Mouse (Mus musculus) hindbrain, embryonic 14.5 days (tissue): Measurements from ENCODE around the gene Dxo. TPM values are rescaled to one million over a fixed set of nuclear protein-coding genes. Genes with fewer than 3 reads are reported as not detected.

Source experiments
- ATAC-seq: fragments of 200-750 bp; cut with Nextera tagmentation; 2 replicates; pipeline ENCODE4 v1.8.0; 2017; ENCODE audit warnings: moderate number of reproducible peaks, mild to moderate bottlenecking, moderate TSS enrichment, moderate library complexity; ENCODE audit not compliant: low FRiP score
- DNase-seq: peaks from one replicate; pipeline ENCODE4 v3.0.0-alpha.2; 2015; ENCODE audit warnings: low spot score
- H3K27ac ChIP-seq: fragments of 300-500 bp; sonication (generic); 2 replicates; pipeline ENCODE4 v1.5.1; 2014; ENCODE audit warnings: mild to moderate bottlenecking, moderate library complexity
- H3K27me3 ChIP-seq: fragments of 300-500 bp; sonication (generic); 2 replicates; pipeline ENCODE4 v1.6.1; 2014; ENCODE audit warnings: mild to moderate bottlenecking, low read length, mixed read lengths; ENCODE audit not compliant: control insufficient read depth, insufficient read depth
- H3K36me3 ChIP-seq: fragments of 300-500 bp; sonication (generic); replicated peaks from 2 replicates; pipeline ENCODE4 v1.6.1; 2014; ENCODE audit not compliant: control insufficient read depth, insufficient read depth
- H3K4me1 ChIP-seq: fragments of 300-500 bp; sonication (generic); replicated peaks from 2 replicates; pipeline ENCODE4 v1.6.1; 2014; ENCODE audit warnings: antibody characterized with exemption, low read length, mixed read lengths; ENCODE audit not compliant: control insufficient read depth, insufficient read depth
- H3K4me2 ChIP-seq: fragments of 300-500 bp; sonication (generic); replicated peaks from 2 replicates; pipeline ENCODE4 v1.6.1; 2014; ENCODE audit warnings: mild to moderate bottlenecking, moderate library complexity
- H3K4me3 ChIP-seq: fragments of 300-500 bp; sonication (generic); replicated peaks from 2 replicates; pipeline ENCODE4 v1.5.1; 2014; ENCODE audit warnings: mild to moderate bottlenecking, low read length
- H3K9ac ChIP-seq: fragments of 300-500 bp; sonication (generic); 2 replicates; pipeline ENCODE4 v1.6.1; 2014
- H3K9me3 ChIP-seq: fragments of 300-500 bp; sonication (generic); 2 replicates; pipeline ENCODE4 v1.6.1; 2016; ENCODE audit warnings: low read length; ENCODE audit not compliant: control insufficient read depth
- WGBS: fragments of 180-500 bp; shearing (Covaris S2); extraction: QIAGEN DNeasy Blood & Tissue Kit; methylation state at CpG from one replicate; pipeline ENCODE4 v1.1.7; 2014; 5-methylcytosine and 5-hydroxymethylcytosine counted together
- polyA plus RNA-seq: library from polyadenylated mRNA; unstranded; fragments of >200 nt; fragmentation: Nextera tagmentation; extraction: Ambion mirVana; gene quantifications from 2 replicates; pipeline ENCODE4 v1.2.1, GENCODE M21; 2014

Dxo gene
- polyA plus RNA-seq, 1 experiment from 2014 or later, result 54.4 TPM

DNA sequence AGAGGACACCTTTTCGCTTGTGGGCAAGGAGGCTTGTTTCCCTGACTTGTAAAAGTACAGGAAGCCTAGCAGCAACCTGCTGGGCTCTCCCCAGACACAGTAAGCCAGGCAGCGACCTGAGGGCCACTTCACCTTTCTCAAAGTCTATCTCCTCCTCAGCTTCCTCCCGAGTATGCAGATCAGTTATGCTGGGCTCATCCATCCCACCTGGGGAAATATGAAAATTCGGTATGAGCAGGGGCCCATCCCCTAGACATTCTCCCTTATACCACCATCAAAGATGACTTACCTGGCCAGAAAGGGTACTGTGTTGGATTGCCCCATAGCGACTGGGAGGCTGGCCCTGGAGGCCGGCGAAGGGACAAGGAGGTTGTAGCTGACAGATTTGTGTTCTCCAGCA is 10.8 kb downstream of the Dxo start:
- no peaks in the 10 kb centered on the region for H3K9me3 ChIP-seq
- peaks cover 62% of the 10 kb centered on the region for H3K36me3 ChIP-seq
- peaks cover 20% of the 10 kb centered on the region for H3K4me1 ChIP-seq
- H3K4me2 ChIP-seq, result no peak overlapping the region
- ATAC-seq, result no peak
- DNase-seq, result no peak
- H3K27me3 ChIP-seq, result no peaks in the 10 kb centered on the region
- H3K9ac ChIP-seq, result no peak overlapping the region
- 95% methylated on average over 7 of the region's 7 CpGs for WGBS
- no peak overlapping the region for H3K27ac ChIP-seq
- no peak overlapping the region for H3K4me3 ChIP-seq

DNA sequence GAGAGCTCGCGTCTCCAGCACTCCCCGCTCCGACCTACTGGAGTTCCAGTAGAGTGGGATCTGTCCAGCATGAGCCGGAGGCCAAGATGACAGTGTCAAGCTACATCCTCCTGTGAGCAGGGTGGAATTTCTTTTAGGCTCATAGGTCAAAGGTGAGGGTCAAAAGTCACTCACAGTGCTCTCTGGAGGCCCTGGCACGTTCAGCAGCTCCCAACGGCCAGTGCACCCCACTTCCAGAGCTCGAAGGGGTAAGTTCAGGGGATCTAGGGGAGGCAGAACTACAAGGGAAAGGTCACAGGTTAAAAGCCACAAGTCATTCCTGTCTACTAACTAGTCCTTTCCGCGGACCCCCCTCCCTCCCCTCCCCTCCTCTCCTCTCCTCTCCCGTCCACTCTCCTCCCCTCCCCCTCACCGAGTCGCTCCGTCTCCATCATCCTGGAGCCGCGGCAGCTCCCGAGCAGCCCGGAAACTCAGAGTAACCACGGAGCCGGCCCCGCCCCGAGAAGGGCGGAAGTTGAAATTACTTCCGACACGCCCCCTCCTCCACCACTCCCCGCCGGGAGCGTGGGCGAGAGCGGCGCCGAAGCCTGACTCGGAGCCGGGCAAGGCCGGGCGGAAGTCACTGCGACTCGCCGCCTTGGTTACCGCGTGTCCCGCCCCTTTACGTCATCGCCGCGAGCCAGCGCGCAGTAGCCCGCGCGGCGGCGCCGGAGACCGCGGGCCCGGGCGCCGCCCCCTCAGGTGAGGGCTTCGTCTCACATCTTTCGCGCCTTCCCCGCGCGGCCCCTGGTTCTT is 13.1 kb downstream of the Dxo start, which contains the start of the genes Skiv2l and Nelfe:
TSS of gene Skiv2l (minus strand) at position 489 of the 795 bp plus-strand sequence.
TSS of gene Nelfe (plus strand) at position 670 of the 795 bp plus-strand sequence.
- peaks cover 62% of the 10 kb centered on the region for H3K36me3 ChIP-seq
- ATAC-seq (peak; percentile 98), DNase-seq (peak; percentile 99)
- H3K9me3 ChIP-seq, result no peaks in the 10 kb centered on the region
- no peak within 1 kb of the TSS for H3K27ac ChIP-seq
- peak within 1 kb of the TSS; percentile 58 for H3K4me3 ChIP-seq
- peaks cover 20% of the 10 kb centered on the region for H3K4me1 ChIP-seq
- H3K9ac ChIP-seq, result peak within 1 kb of the TSS; percentile 77
- H3K4me2 ChIP-seq, result peak within 1 kb of the TSS; percentile 93
- no peaks in the 10 kb centered on the region for H3K27me3 ChIP-seq
- WGBS, result under 1% methylated on average over 65 of the region's 65 CpGs

DNA sequence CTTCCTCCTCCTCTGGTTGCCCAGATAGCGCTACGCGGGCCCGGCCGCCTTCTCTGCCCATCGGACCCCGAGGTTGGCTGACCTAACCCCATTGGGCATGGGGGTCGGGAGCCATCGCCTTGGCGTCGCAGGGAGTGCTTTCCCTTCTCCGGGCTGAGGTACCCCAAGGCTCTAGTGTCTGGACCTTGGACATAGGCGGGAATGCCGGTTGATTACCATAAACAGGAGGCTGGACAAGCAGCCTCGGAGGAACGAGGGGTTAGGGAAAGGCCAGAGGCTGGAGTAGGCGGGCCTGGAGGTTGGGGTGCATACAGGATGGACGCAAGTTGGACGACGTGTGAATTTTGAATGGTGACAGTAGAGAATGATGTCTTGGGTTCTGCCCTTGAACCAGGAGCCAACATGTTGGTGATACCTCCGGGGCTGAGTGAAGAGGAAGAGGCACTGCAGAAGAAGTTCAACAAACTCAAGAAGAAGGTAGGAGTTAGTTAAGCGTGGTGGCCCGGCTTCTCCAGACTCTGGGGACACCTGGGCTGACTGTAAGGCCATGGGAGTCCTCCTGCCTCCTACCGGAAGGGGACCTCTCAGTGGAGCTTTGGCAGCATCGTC is 13.8 kb downstream of the Dxo start:
- H3K36me3 ChIP-seq, result peaks cover 62% of the 10 kb centered on the region

DNA sequence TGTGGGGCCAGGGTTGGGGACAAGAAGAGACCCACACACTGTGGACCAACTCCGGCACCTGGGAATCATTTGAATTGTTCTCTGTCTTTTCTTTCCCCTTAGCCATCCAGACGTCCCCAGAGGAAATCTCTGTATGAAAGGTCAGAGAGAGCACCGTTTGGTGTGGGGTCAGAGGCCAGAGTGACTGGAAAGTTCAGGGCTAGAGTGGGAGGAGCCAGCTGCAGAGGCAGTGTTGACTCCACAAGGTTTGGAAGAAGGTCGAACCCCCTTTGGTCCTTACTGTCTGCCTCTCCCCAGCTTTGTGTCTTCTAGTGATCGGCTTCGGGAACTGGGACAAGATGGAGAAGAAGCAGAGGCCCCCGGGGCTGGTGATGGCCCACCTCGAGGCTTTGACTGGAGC is 16.7 kb downstream of the Dxo start:
- peaks cover 59% of the 10 kb centered on the region for H3K36me3 ChIP-seq
- H3K27me3 ChIP-seq, result no peaks in the 10 kb centered on the region
- 78% methylated on average over 8 of the region's 8 CpGs for WGBS

More for the DNA sequence above, 13.8 kb downstream of the Dxo start:
- Histone ChIP-seq H3K9me3 (no peaks in the 10 kb centered on the region), H3K4me3 (peak overlapping the region; percentile 58), H3K9ac (peak overlapping the region; percentile 77), H3K4me1 (peaks cover 20% of the 10 kb centered on the region), H3K27me3 (no peaks in the 10 kb centered on the region), H3K4me2 (peak overlapping the region; percentile 93), H3K27ac (no peak overlapping the region)
- 4% methylated on average over 25 of the region's 25 CpGs for WGBS
- DNase-seq (no peak), ATAC-seq (peak; percentile 0; the same call in 1 of the 2 replicates)

DNA sequence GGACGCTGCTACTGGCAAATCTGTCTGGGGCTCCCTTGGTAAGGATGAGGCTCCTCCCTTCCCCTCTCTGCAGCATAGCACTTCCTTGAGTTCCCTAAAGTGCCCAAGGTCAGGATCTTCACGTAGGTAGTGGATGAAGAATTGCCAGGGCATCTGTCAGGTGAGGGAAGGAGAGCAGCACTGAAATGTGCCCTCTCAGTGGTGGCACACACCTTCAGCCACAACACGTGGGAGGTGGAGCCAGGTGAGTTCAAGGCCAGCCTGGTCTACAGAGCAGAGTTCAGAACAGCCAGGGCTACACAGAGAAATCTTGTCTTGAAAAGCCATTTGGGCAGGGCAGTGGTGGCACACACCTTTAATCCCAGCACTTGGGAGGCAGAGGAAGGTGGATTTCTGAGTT is 17.9 kb downstream of the Dxo start:
- H3K36me3 ChIP-seq, result peaks cover 59% of the 10 kb centered on the region

More for the DNA sequence above, 16.7 kb downstream of the Dxo start:
- Histone ChIP-seq H3K4me2 (no peak overlapping the region), H3K9ac (no peak overlapping the region), H3K9me3 (no peaks in the 10 kb centered on the region), H3K4me3 (no peak overlapping the region), H3K27ac (no peak overlapping the region), H3K4me1 (peaks cover 20% of the 10 kb centered on the region)
- DNase-seq, result no peak
- ATAC-seq, result no peak

DNA sequence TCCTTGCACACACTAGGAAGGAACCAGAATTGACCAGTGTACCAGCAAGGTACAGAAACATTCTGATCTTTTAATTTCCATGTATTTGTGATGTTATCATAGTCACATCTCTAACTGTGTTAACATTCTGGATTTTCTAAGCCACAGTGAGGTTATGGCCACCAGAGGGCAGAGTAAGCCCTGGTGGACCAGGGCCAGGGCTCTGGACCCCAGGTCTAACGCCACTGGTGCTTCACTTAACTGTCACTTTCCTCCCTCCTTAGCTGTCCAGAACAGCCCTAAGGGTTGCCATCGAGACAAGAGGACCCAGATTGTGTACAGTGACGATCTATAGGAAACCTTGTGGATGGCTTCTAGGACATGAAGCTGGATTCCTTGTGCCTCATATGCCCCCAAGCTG is 19.0 kb downstream of the Dxo start:
- 45% methylated on average over 3 of the region's 3 CpGs for WGBS
- no peak overlapping the region for H3K4me2 ChIP-seq

More for the DNA sequence above, 17.9 kb downstream of the Dxo start:
- Histone ChIP-seq H3K4me3 (no peak overlapping the region), H3K9me3 (no peaks in the 10 kb centered on the region), H3K27me3 (no peaks in the 10 kb centered on the region), H3K4me2 (no peak overlapping the region), H3K27ac (no peak overlapping the region), H3K4me1 (peaks cover 13% of the 10 kb centered on the region), H3K9ac (no peak overlapping the region)
- WGBS, result 84% methylated on average over 3 of the region's 3 CpGs
- no peak for DNase-seq
- ATAC-seq, result no peak

DNA sequence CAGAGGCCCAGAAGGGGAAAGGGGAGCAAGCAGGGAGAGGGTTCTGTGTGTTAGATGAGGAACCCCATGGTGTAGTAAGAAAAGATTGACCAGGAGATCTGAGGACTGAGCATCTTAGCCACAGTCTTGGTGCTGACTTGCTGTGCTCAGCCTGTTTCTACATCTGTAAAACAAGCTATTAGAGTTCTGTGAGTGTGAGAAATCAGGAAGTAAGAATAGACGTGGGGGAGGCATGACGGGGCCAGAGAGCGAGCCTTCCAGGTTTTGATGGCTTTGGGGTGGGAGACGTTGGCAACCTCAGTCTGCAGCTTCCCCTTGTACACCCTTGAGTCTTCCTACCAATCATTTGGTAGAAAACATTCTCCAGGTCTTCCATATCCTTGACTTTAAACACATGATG is 21.9 kb downstream of the Dxo start:
- DNase-seq (no peak), ATAC-seq (no peak)
- H3K9me3 ChIP-seq, result no peaks in the 10 kb centered on the region
- H3K27me3 ChIP-seq, result no peaks in the 10 kb centered on the region
- H3K27ac ChIP-seq, result no peak overlapping the region
- peaks cover 44% of the 10 kb centered on the region for H3K36me3 ChIP-seq
- no peak overlapping the region for H3K4me3 ChIP-seq
- H3K4me1 ChIP-seq, result no peaks in the 10 kb centered on the region
- H3K4me2 ChIP-seq, result no peak overlapping the region
- 86% methylated on average over 4 of the region's 4 CpGs for WGBS
- no peak overlapping the region for H3K9ac ChIP-seq

More for the DNA sequence above, 19.0 kb downstream of the Dxo start:
- H3K4me3 ChIP-seq, result no peak overlapping the region
- H3K27me3 ChIP-seq, result no peaks in the 10 kb centered on the region
- no peak overlapping the region for H3K9ac ChIP-seq
- ATAC-seq (no peak), DNase-seq (peak; percentile 72)
- no peak overlapping the region for H3K27ac ChIP-seq
- H3K4me1 ChIP-seq, result peaks cover 12% of the 10 kb centered on the region
- H3K9me3 ChIP-seq, result no peaks in the 10 kb centered on the region
- H3K36me3 ChIP-seq, result peaks cover 59% of the 10 kb centered on the region

DNA sequence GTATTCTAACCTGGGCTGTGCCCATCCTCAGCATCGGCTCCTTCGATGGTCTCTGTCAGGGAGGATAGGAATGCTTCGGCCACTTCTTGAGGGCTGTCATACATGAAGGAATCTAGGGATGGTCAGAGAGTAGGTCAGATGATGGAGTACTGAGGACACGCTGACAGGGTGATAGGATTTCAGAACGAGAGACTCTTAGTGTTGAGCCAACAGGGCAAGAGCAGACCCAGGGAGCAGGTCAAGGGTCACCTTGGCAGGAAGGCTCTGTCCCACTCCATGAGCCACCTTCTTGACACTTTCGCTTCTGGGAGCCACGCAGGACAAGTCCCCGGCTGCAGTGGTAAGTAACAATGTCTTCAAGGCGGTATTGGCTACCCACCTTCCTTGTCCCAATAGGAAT is 23.7 kb downstream of the Dxo start:
- 91% methylated on average over 9 of the region's 9 CpGs for WGBS
- Histone ChIP-seq H3K36me3 (peaks cover 25% of the 10 kb centered on the region), H3K9ac (no peak overlapping the region), H3K4me3 (no peak overlapping the region), H3K27me3 (no peaks in the 10 kb centered on the region), H3K27ac (no peak overlapping the region), H3K9me3 (no peaks in the 10 kb centered on the region), H3K4me1 (no peaks in the 10 kb centered on the region), H3K4me2 (no peak overlapping the region)
- ATAC-seq, result no peak
- DNase-seq, result no peak

DNA sequence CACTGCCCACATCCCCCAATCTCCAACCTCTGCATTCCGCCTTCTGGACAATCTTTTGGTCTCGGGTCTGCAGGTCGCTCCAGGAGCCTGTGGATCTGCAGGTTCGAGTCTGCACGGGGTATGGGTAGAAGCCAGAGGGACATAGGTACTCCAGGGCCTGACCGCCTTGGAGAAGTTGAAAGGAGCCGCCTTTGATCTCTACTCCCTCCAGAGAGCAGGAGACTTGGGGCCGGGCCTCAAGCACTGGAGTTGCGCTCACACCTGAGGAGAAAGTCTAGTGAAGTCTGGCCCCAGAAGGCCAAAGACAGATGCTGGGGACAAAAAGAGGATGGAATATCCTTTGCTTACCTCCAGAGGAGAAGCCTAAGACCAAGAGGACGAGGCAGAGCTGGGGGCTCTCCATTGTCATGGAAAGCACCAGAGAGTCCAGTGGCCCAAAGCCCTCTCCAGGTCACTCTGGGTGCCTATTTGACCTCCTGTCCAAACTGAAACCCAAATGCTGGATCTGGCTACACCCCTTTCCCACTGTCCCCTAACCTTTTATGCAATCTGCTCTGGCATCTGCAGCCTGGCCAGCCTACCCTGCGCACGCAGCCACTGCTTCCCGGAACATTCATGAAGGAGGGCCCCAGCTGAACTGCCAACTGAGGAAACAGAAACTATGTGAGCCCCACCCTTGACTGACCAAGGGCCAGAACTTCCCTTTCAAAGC is 25.0 kb downstream of the Dxo start:
- WGBS, result 73% methylated on average over 13 of the region's 13 CpGs
- Histone ChIP-seq H3K4me1 (no peaks in the 10 kb centered on the region), H3K9ac (no peak overlapping the region), H3K27me3 (no peaks in the 10 kb centered on the region), H3K4me2 (no peak overlapping the region), H3K9me3 (no peaks in the 10 kb centered on the region), H3K4me3 (no peak overlapping the region), H3K27ac (no peak overlapping the region), H3K36me3 (peaks cover 12% of the 10 kb centered on the region)
- no peak for ATAC-seq
- DNase-seq, result no peak
